Comparison of ENCODE assay signal across 21 mouse cellular contexts in genomic region chr2:4993584-4993983, GRCm38 (mm10). TPM values are rescaled to one million over a fixed set of nuclear protein-coding genes. Genes with fewer than 3 reads are reported as not detected.
DNase-seq lines count a peak whose midpoint lies in the region; ATAC-seq lines count a peak whose summit lies in the region.
"Had no signal": no experiment of that assay in that cellular context is flagged by ENCODE, and none has a peak within 500 bp of the region (broad histone marks: within the 10 kb centered on the region; RNA-seq: fewer than 3 reads in every experiment).

No protein-coding gene starts in this region.

- no peaks in the 10 kb centered on the region for H3K9me3 ChIP-seq in midbrain, embryonic 11.5 days (ENCODE audit: control insufficient read depth, low read length)
- H3K9me3 ChIP-seq in midbrain, embryonic 10.5 days (replicated peaks) = no peaks in the 10 kb centered on the region
- H3K9me3 ChIP-seq: heart, embryonic 12.5 days; hindbrain, embryonic 15.5 days; neural tube, embryonic 12.5 days had no signal

- intact Hi-C loops in left cerebral cortex, postnatal 36 days (cut with DNase I) = no loop called here

- H3K36me3 ChIP-seq in midbrain, embryonic 11.5 days (ENCODE audit: control insufficient read depth, insufficient read depth, low read length) = peaks cover 22% of the 10 kb centered on the region
- peaks cover 94% of the 10 kb centered on the region for H3K36me3 ChIP-seq in midbrain, embryonic 10.5 days
- H3K36me3 ChIP-seq: hindbrain, embryonic 15.5 days had no signal

- H3K27ac ChIP-seq in midbrain, embryonic 11.5 days (ENCODE audit: low read depth, low read length) = no peak overlapping the region
- no peak overlapping the region for H3K27ac ChIP-seq in midbrain, embryonic 10.5 days (replicated peaks)
- H3K27ac ChIP-seq: hindbrain, embryonic 15.5 days; kidney, postnatal 0 days; liver, embryonic 14.5 days; neural tube, embryonic 12.5 days had no signal

- no peak overlapping the region for H3K9ac ChIP-seq in midbrain, embryonic 11.5 days (ENCODE audit: low read length)
- H3K9ac ChIP-seq: heart, embryonic 12.5 days; hindbrain, embryonic 15.5 days; liver, embryonic 14.5 days; neural tube, embryonic 12.5 days had no signal

- ATAC-seq in midbrain, embryonic 11.5 days (ENCODE audit: low FRiP score) = no peak
- ATAC-seq: activated CD4-positive, CD25-positive, alpha-beta regulatory T cell, adult 4 months; intestine, embryonic 16.5 days; Patski had no signal

- H3K4me3 ChIP-seq in midbrain, embryonic 11.5 days (ENCODE audit: low read depth, low read length) = no peak overlapping the region
- no peak overlapping the region for H3K4me3 ChIP-seq in midbrain, embryonic 10.5 days
- H3K4me3 ChIP-seq: heart, embryonic 12.5 days; hindbrain, embryonic 15.5 days; neural tube, embryonic 12.5 days had no signal

- WGBS in midbrain, embryonic 11.5 days = 93% methylated on average over 11 of the region's 11 CpGs
- WGBS in midbrain, embryonic 10.5 days = 97% methylated on average over 11 of the region's 11 CpGs

- H3K27me3 ChIP-seq in midbrain, embryonic 11.5 days (ENCODE audit: control insufficient read depth, insufficient read depth, low read length) = no peaks in the 10 kb centered on the region
- H3K27me3 ChIP-seq in midbrain, embryonic 10.5 days (ENCODE audit: low read depth, poor library complexity, severe bottlenecking) = no peaks in the 10 kb centered on the region
- H3K27me3 ChIP-seq: heart, embryonic 12.5 days; hindbrain, embryonic 15.5 days; neural tube, embryonic 12.5 days; Patski had no signal

- peak; percentile 10 for DNase-seq in midbrain, embryonic 11.5 days (ENCODE audit: low spot score, missing footprints)
- DNase-seq in midbrain, embryonic 10.5 days (ENCODE audit: low spot score) = no peak
- peak; percentile 47 for DNase-seq in layer of hippocampus, adult 9-11 months
- peak; percentile 31 to 47 for DNase-seq in left cerebral cortex, postnatal 36 days (ENCODE audit: low spot score in 2 of 2)
- DNase-seq in telencephalon, adult 2 months (ENCODE audit: low read depth, low spot score) = peak; percentile 48
- no peak for DNase-seq in thymus, adult 18-20 months
- DNase-seq in adrenal gland, adult (ENCODE audit: inconsistent age in 2 of 2, low spot score in 1 of 2) = no peak
- no peak for DNase-seq in thymus, postnatal 36 days
- DNase-seq: adrenal gland, postnatal 25 days; cerebellum, adult 9-11 months had no signal

- H3K4me1 ChIP-seq in midbrain, embryonic 11.5 days (ENCODE audit: control insufficient read depth, insufficient read depth, low read length) = no peaks in the 10 kb centered on the region
- no peaks in the 10 kb centered on the region for H3K4me1 ChIP-seq in midbrain, embryonic 10.5 days
- H3K4me1 ChIP-seq: heart, embryonic 12.5 days; hindbrain, embryonic 15.5 days; neural tube, embryonic 12.5 days had no signal

- H3K4me2 ChIP-seq in midbrain, embryonic 11.5 days = no peak overlapping the region
- H3K4me2 ChIP-seq: heart, embryonic 12.5 days; hindbrain, embryonic 15.5 days; neural tube, embryonic 12.5 days had no signal

RNA-seq across cellular contexts. Expression of gene Ucma, which starts 17.7 kb away (rescaled TPM):
- not detected in 2 replicates for polyA plus RNA-seq in midbrain, embryonic 11.5 days (2014; fragmentation: Nextera tagmentation; extraction: Ambion mirVana)
- not detected in 2 replicates for polyA plus RNA-seq in midbrain, embryonic 10.5 days (2016; fragmentation: Nextera tagmentation; extraction: Ambion mirVana)
- total RNA-seq in left cerebral cortex, postnatal 36 days (2021) = 1 to 10 TPM; 1.6 to 2.0 TPM
- total RNA-seq: adrenal gland, postnatal 25 days had no signal
- polyA plus RNA-seq: activated CD4-positive, CD25-positive, alpha-beta regulatory T cell, adult 4 months; heart, embryonic 12.5 days; intestine, embryonic 16.5 days; kidney, postnatal 0 days; limb, embryonic 11.5 days; liver, embryonic 14.5 days; lung, embryonic 16.5 days; neural tube, embryonic 12.5 days; Patski; small intestine, adult 2 months had no signal

RNA-seq across cellular contexts. Expression of gene Mcm10, which starts 19.0 kb away (rescaled TPM):
- 49.8 and 53.1 TPM in 2 replicates for polyA plus RNA-seq in midbrain, embryonic 11.5 days (2014; fragmentation: Nextera tagmentation; extraction: Ambion mirVana)
- 58.9 and 69.2 TPM in 2 replicates for polyA plus RNA-seq in midbrain, embryonic 10.5 days (2016; fragmentation: Nextera tagmentation; extraction: Ambion mirVana)
- under 1 TPM; 0.79 to 0.96 TPM for total RNA-seq in left cerebral cortex, postnatal 36 days (2021)

Comparison
In these comparisons a context has a peak if more than half of its experiments do, and no peak if none do; other contexts are left out.
1. DNase-seq: peak in midbrain, embryonic 11.5 days (single experiment), layer of hippocampus, adult 9-11 months (single experiment), left cerebral cortex, postnatal 36 days (2 of 2) and telencephalon, adult 2 months (single experiment); none in midbrain, embryonic 10.5 days (single experiment), thymus, adult 18-20 months (0 of 2), adrenal gland, adult (0 of 2) and thymus, postnatal 36 days (0 of 2).